In genomic region chr5:20925451-20925850, GRCm38 (mm10) we compare ENCODE assay signal across 22 mouse cellular contexts. TPM values are rescaled to one million over a fixed set of nuclear protein-coding genes. Genes with fewer than 3 reads are reported as not detected.
DNase-seq lines count a peak whose midpoint lies in the region; ATAC-seq and TF ChIP-seq lines count a peak whose summit lies in the region.
"Had no signal": no experiment of that assay in that cellular context is flagged by ENCODE, and none has a peak within 500 bp of the region (broad histone marks: within the 10 kb centered on the region; RNA-seq: fewer than 3 reads in every experiment).

No protein-coding gene starts in this region.

- CTCF ChIA-PET in Patski (lab: Charles Lee): interaction anchor here (0.7 to 1.4 kb wide), 4 partner anchors 12 to 43 kb away, joined by 3 to 4 read pairs (median 3); no protein-coding TSS in a partner anchor

- peak; percentile 100 for ATAC-seq in Patski
- no peak for ATAC-seq in frontal cortex, adult (ENCODE audit: low TSS enrichment)
- ATAC-seq: CD4-positive, CD25-positive, alpha-beta regulatory T cell, adult 4 months; forebrain, embryonic 14.5 days; hindbrain, postnatal 0 days had no signal

- no peak for TF ChIP-seq CTCF in Patski (IDR thresholded peaks at IDR 0.05)
- TF ChIP-seq CTCF in embryonic fibroblast, embryonic 13.5 days (IDR thresholded peaks at IDR 0.05; ENCODE audit: borderline replicate concordance, insufficient read depth, low read length): no peak

- POLR2A ChIA-PET in Patski (lab: Charles Lee): interaction anchor here (0.6 to 1.0 kb wide), 2 partner anchors 25 to 212 kb away, joined by 5 read pairs; no protein-coding TSS in a partner anchor

- in situ Hi-C loops in Patski (cut with MboI; ENCODE audit: low pct_unique_long_range_greater_than_20kb): no loop called here

- no peaks in the 10 kb centered on the region; the same call in 1 of the 2 replicates for H3K4me1 ChIP-seq in embryonic fibroblast, embryonic 13.5 days (ENCODE audit: control insufficient read depth, insufficient read depth, low read length)
- H3K4me1 ChIP-seq: forebrain, embryonic 10.5 days had no signal

- H3K4me3 ChIP-seq in embryonic fibroblast, embryonic 13.5 days (ENCODE audit: insufficient read depth, low read length): no peak overlapping the region
- H3K4me3 ChIP-seq: embryonic facial prominence, embryonic 10.5 days; erythroblast, embryonic 14.5 days; forebrain, embryonic 10.5 days; heart, embryonic 10.5 days; hindbrain, embryonic 13.5 days had no signal

- peak overlapping the region; percentile 54; the same call in 1 of the 2 replicates for H3K27ac ChIP-seq in embryonic fibroblast, embryonic 13.5 days (ENCODE audit: insufficient read depth, low read length)
- H3K27ac ChIP-seq: embryonic facial prominence, embryonic 10.5 days; forebrain, embryonic 10.5 days; heart, embryonic 10.5 days; hindbrain, embryonic 13.5 days; hindbrain, postnatal 0 days had no signal

- H3K27me3 ChIP-seq in Patski: no peaks in the 10 kb centered on the region
- H3K27me3 ChIP-seq: hindbrain, embryonic 13.5 days had no signal

- TF ChIP-seq POLR2A in embryonic fibroblast, embryonic 13.5 days (IDR thresholded peaks at IDR 0.05; ENCODE audit: low read depth, low read length): no peak

- DNase-seq in adrenal gland, adult 2 months: peak; percentile 78
- no peak for DNase-seq in adrenal gland, postnatal 10 days
- peak; percentile 61 for DNase-seq in 3T3-L1 (ENCODE audit: low read depth, low spot score)
- DNase-seq in Patski (ENCODE audit: low read depth, low spot score): peak; percentile 63
- no peak for DNase-seq in thymus, postnatal 4 days
- DNase-seq: B cell, adult 2 months; cerebellum, adult 2 months; cerebellum, postnatal 10 days; gastrocnemius, postnatal 36 days; heart, adult 11 months; heart, postnatal 14 days; kidney, adult 11 months had no signal

RNA-seq across cellular contexts. Expression of gene Rsbn1l, which starts 30.7 kb away (rescaled TPM):
- total RNA-seq in adrenal gland, adult 2 months (2021): 10 to 100 TPM; 11.7 to 14.6 TPM
- polyA plus RNA-seq in adrenal gland, adult 2 months (2012; rRNA removed): 4.5 and 4.9 TPM in 2 replicates
- total RNA-seq in adrenal gland, postnatal 10 days (2021): 10 to 100 TPM; 11.2 to 15.7 TPM
- polyA plus RNA-seq in Patski (2021): 12.8 TPM
- polyA plus RNA-seq in embryonic fibroblast, embryonic 13.5 days (2011; ENCODE audit: insufficient read length, low read depth, missing spikeins): 8.8 and 9.3 TPM in 2 replicates

RNA-seq across cellular contexts. Expression of gene Tmem60, which starts 43.5 kb away (rescaled TPM):
- 10 to 100 TPM; 17.3 to 21.4 TPM for total RNA-seq in adrenal gland, adult 2 months (2021)
- 2.1 and 3.0 TPM in 2 replicates for polyA plus RNA-seq in adrenal gland, adult 2 months (2012; rRNA removed)
- 10 to 100 TPM; 22.5 to 28.2 TPM for total RNA-seq in adrenal gland, postnatal 10 days (2021)
- 30.1 TPM for polyA plus RNA-seq in Patski (2021)
- polyA plus RNA-seq in embryonic fibroblast, embryonic 13.5 days (2011; ENCODE audit: insufficient read length, low read depth, missing spikeins): 27.1 and 31.1 TPM in 2 replicates

RNA-seq across cellular contexts. Expression of gene Phtf2, which starts 43.5 kb away (rescaled TPM):
- 10 to 100 TPM in 1 of 2 experiments, 1 to 10 TPM in 1; 9.0 to 11.0 TPM for total RNA-seq in adrenal gland, adult 2 months (2021)
- 0.52 and 0.56 TPM in 2 replicates for polyA plus RNA-seq in adrenal gland, adult 2 months (2012; rRNA removed)
- total RNA-seq in adrenal gland, postnatal 10 days (2021): 10 to 100 TPM; 11.7 to 17.2 TPM
- polyA plus RNA-seq in Patski (2021): 8.4 TPM
- polyA plus RNA-seq in embryonic fibroblast, embryonic 13.5 days (2011; ENCODE audit: insufficient read length, low read depth, missing spikeins): 10.1 and 10.2 TPM in 2 replicates

Comparison
In these comparisons a context has a peak if more than half of its experiments do, and no peak if none do; other contexts are left out.
1. DNase-seq: peak in adrenal gland, adult 2 months (single experiment), 3T3-L1 (single experiment) and Patski (single experiment); none in adrenal gland, postnatal 10 days (single experiment) and thymus, postnatal 4 days (single experiment).